Mouse (Mus musculus) mature B cell (primary cell): Measurements from ENCODE around the gene Rab33b.
"Not testable (repeated sequence)": the region's sequence is repeated elsewhere in the genome, so short reads cannot be mapped to it uniquely, and the experiment has no call there.

Experiments
- in situ Hi-C: fragments of 300-500 bp; cut with MboI; formaldehyde crosslinking; loops from 2 replicates; pipeline ENCODE4 v1.14.3; 2019

Gene Rab33b

GRCm38 (mm10) chr3:51483741-51484359 lies at the start of gene Rab33b:
TSS of gene Rab33b (plus strand) at chr3:51483920.
- in situ Hi-C loops: loop anchor here (25.0 kb wide), 1 partner anchor 1978 kb away; the partner anchor contains the start of genes Nhlrc3 and Proser1

- in situ Hi-C loops: not testable (repeated sequence)
These were observed 49.4 kb upstream of the Rab33b start for GRCm38 (mm10) chr3:51434364-51434763.

GRCm38 (mm10) chr3:51434871-51435595 lies 48.7 kb upstream of the Rab33b start:
- in situ Hi-C loops: no loop called here

DNA sequence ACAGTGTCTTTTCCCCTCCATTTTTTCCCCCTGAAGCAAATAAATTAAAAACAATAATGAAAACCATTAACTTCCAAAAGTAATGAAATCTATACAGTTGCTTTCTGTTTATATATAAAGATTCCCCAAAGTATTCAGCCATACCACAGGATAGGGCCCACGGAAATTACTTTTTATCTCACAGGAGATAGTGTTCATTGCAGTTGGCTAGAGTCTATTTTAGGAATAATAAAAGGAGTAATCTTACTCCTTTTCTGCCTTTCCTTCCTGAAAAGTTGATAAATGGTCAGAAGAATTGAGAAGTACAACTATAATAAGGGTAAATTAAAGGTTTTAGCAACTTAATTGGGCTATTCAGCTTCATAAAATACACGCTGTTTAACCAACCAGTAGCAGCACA lies 15.2 kb upstream of the Rab33b start:
- in situ Hi-C loops: no loop called here

- in situ Hi-C loops: loop anchor here (25.0 kb wide), 1 partner anchor 1987 kb away; the partner anchor contains the start of genes Nhlrc3 and Proser1
These were observed 8.0 kb upstream of the Rab33b start for GRCm38 (mm10) chr3:51475706-51476105.

- in situ Hi-C loops: loop anchor here (25.0 kb wide), 1 partner anchor 1982 kb away; the partner anchor contains the start of genes Nhlrc3 and Proser1
These were observed 3.8 kb upstream of the Rab33b start for GRCm38 (mm10) chr3:51479893-51480292.

- in situ Hi-C loops: loop anchor here (25.0 kb wide), 1 partner anchor 1981 kb away; the partner anchor contains the start of genes Nhlrc3 and Proser1
These were observed 2.7 kb upstream of the Rab33b start for GRCm38 (mm10) chr3:51481059-51481458.

DNA sequence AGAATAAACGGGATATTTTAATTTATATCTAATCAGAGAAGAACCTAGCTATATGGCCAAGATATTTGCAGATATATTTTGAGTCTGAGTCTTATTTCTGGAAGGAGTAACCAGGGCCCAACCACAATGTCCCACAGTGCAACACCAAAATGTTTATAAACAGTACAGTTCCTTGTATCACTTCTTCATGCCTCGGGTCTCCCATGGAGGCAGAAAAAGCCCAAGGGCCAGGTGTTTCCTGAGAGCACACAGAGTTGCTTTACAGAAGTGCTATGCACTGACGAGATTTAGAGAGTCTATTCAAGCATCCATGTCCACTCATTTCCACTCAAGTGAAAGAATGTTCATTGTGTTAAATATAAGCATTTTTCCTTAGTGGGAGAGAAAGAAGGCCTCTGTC lies 1.8 kb upstream of the Rab33b start:
- in situ Hi-C loops: loop anchor here (25.0 kb wide), 1 partner anchor 1980 kb away; the partner anchor contains the start of genes Nhlrc3 and Proser1

DNA sequence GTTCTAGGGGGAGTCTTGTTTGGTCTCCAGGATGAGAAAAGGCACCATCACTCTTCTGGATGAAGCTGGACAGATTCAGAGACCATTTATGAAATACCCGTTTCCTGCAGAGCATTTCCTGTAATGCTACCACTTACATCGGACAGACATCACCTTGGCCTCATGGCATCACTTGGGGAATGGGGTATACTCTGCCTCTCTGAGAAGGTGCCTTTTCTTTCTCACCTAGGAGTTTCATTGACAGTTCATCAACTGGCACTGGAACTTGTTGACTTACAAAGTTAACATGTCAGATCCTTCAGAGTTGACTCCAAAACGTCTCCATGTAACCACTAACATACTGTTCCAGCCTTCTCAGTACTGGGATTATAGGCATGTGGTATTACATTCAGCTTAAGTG lies 939 bp upstream of the Rab33b start:
- in situ Hi-C loops: loop anchor here (25.0 kb wide), 1 partner anchor 1980 kb away; the partner anchor contains the start of genes Nhlrc3 and Proser1

- in situ Hi-C loops: loop anchor here (25.0 kb wide), 1 partner anchor 1978 kb away; the partner anchor contains the start of genes Nhlrc3 and Proser1
These were observed 650 bp downstream of the Rab33b start for GRCm38 (mm10) chr3:51484370-51484769.

DNA sequence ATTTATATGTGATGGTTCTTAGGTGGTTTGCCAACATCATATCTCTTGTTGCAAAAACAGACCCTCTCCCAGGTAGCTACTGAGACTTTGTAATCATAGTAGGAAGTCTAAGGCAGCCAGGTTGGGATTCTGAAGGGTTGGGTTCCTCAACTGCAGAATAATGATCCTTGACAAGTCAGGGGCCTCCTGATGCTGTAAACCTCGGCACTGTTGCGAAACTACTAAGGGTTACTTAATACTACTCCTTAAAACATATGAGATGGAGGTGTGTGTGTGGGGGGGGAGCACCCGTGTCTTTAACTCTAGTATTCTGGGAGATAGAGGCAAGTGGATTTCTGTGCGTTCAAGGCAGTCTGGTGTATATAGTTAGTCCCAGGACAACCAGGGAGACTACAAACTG lies 1.6 kb downstream of the Rab33b start:
- in situ Hi-C loops: loop anchor here (25.0 kb wide), 1 partner anchor 1977 kb away; the partner anchor contains the start of genes Nhlrc3 and Proser1

GRCm38 (mm10) chr3:51486491-51487195 lies 2.9 kb downstream of the Rab33b start:
- in situ Hi-C loops: loop anchor here (25.0 kb wide), 1 partner anchor 1976 kb away; the partner anchor contains the start of genes Nhlrc3 and Proser1

DNA sequence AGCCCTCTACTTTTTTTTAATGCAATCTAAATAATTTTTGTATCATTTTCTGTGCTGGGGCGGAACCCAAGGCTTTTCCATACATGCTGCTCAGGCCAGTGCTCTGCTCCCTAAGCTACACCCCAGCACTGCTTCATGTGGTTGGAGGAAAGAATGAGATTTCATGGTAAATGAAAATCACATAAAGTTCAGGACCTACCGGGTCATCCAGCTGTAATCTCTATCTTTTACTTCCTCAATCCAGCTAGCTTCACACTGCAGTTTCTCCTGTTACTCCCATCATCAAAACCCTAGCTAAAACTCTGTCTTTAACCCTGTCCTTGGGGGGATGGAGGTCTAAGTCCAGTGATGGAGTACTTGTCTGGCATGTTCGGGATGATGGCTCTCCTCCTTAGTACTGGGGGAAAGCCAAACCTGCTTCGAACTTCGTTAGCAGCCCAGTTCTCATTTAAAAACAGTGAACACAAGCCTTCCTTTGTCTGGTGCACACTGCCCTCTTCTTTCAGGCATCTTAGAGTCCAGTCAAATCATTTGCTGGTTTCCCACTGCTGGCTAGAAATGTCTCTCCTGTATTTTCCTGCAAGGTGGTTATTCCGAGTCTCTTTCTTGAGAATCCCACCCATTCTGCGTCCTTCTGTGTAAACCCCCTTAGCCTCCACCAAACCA lies 6.5 kb downstream of the Rab33b start:
- in situ Hi-C loops: loop anchor here (25.0 kb wide), 1 partner anchor 1972 kb away; the partner anchor contains the start of genes Nhlrc3 and Proser1

DNA sequence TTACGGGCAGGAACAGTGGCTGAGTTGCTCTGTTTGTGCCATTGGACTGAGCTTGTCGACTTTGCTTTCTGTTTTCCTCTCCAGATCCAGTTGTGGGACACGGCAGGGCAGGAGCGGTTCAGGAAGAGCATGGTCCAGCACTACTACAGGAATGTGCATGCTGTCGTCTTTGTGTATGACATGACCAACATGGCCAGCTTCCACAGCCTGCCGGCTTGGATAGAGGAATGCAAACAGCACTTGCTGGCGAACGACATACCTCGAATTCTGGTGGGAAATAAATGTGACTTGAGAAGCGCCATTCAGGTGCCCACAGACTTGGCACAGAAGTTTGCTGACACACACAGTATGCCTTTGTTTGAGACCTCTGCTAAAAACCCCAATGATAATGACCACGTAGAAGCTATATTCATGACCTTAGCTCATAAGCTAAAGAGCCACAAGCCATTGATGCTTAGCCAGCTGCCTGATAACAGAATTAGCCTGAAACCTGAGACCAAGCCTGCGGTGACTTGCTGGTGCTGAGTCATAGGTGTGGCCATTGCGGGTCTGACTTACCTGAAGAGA lies 9.6 kb downstream of the Rab33b start:
- in situ Hi-C loops: loop anchor here (25.0 kb wide), 1 partner anchor 1969 kb away; the partner anchor contains the start of genes Nhlrc3 and Proser1

- in situ Hi-C loops: loop anchor here (25.0 kb wide), 1 partner anchor 1968 kb away; the partner anchor contains the start of genes Nhlrc3 and Proser1
These were observed 10.7 kb downstream of the Rab33b start for GRCm38 (mm10) chr3:51494466-51494865.

- in situ Hi-C loops: loop anchor here (25.0 kb wide), 1 partner anchor 1967 kb away; the partner anchor contains the start of genes Nhlrc3 and Proser1
These were observed 11.9 kb downstream of the Rab33b start for GRCm38 (mm10) chr3:51495646-51496045.

GRCm38 (mm10) chr3:51497978-51498377 lies 14.3 kb downstream of the Rab33b start:
- in situ Hi-C loops: loop anchor here (25.0 kb wide), 1 partner anchor 1964 kb away; the partner anchor contains the start of genes Nhlrc3 and Proser1

- in situ Hi-C loops: loop anchor here (25.0 kb wide), 1 partner anchor 1964 kb away; the partner anchor contains the start of genes Nhlrc3 and Proser1
These were observed 14.9 kb downstream of the Rab33b start for GRCm38 (mm10) chr3:51498659-51499058.

DNA sequence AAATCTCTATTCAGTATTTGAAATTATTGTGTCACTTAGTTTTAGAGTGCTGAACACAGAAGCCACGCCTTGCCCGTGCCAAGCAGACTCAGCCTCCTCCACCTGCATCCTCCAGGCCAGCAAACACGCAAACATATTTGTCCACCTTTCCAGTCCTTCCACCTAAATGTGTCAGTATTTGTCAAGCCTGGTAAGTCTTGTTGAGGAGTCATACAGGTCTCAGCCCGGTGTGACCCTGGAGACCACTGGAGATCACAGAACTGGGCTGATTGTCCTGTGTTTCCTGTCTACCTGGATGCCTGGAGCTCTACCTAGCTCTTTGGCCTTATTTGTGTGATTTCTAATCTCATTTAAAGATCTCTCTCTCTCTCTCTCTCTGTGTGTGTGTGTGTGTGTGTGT lies 16.2 kb downstream of the Rab33b start:
- in situ Hi-C loops: loop anchor here (25.0 kb wide), 1 partner anchor 1962 kb away; the partner anchor contains the start of genes Nhlrc3 and Proser1

DNA sequence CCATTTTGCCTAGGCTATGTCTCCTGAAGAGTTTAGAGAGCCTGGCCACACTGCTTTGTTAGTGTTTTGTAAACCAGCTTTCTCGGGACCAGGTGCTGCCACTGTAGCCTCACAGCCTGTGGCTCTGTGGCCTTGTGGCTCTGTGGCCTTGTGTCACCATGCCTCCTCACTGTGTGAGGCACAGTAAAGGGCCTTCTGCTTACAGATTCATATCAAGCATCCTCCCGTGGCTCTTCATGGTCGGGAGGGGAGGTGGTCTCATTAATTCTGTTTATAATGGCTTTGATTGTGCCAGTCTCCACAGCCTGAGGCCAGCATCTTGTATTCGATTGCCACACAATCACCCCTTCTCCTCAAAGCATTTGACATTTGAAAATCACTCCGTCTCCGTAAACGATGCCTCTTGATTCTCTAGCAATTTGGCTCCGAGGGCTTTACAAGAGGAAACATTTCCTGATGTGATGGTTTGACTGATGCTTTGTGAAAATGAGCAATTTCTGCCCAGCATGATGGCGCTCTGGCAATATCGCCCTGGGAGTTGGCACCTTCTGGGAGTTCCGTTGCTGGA lies 20.7 kb downstream of the Rab33b start:
- in situ Hi-C loops: no loop called here
